Mouse (Mus musculus) neural tube, embryonic 13.5 days (tissue): ENCODE measurements around the gene Baiap2l2. TPM values are rescaled to one million over a fixed set of nuclear protein-coding genes. Genes with fewer than 3 reads are reported as not detected.

ENCODE experiments used
- ATAC-seq: fragments of 200-750 bp; cut with Nextera tagmentation; 2 replicates; pipeline ENCODE4 v1.8.0; 2017; ENCODE audit warnings: low read depth, mild to moderate bottlenecking, moderate TSS enrichment, moderate library complexity
- H3K27ac ChIP-seq: fragments of 300-500 bp; sonication (generic); replicated peaks from 2 replicates; pipeline ENCODE4 v1.5.1; 2015; ENCODE audit warnings: moderate library complexity, mild to moderate bottlenecking, inconsistent platforms
- H3K27me3 ChIP-seq: fragments of 300-500 bp; sonication (generic); 2 replicates; pipeline ENCODE4 v1.6.1; 2015; ENCODE audit warnings: mild to moderate bottlenecking, inconsistent platforms
- H3K36me3 ChIP-seq: fragments of 300-500 bp; sonication (generic); 2 replicates; pipeline ENCODE4 v1.6.1; 2015; ENCODE audit warnings: mild to moderate bottlenecking, inconsistent platforms
- H3K4me1 ChIP-seq: fragments of 300-500 bp; sonication (generic); replicated peaks from 2 replicates; pipeline ENCODE4 v1.6.1; 2015; ENCODE audit warnings: inconsistent platforms
- H3K4me2 ChIP-seq: fragments of 300-500 bp; sonication (generic); 2 replicates; pipeline ENCODE4 v1.6.1; 2015; ENCODE audit warnings: inconsistent platforms, mild to moderate bottlenecking, moderate library complexity
- H3K4me3 ChIP-seq: fragments of 300-500 bp; sonication (generic); 2 replicates; pipeline ENCODE4 v1.5.1; 2015; ENCODE audit warnings: mild to moderate bottlenecking, inconsistent platforms
- H3K9ac ChIP-seq: fragments of 300-500 bp; sonication (generic); 2 replicates; pipeline ENCODE4 v1.6.1; 2015; ENCODE audit warnings: moderate library complexity, mild to moderate bottlenecking, inconsistent platforms
- H3K9me3 ChIP-seq: fragments of 300-500 bp; sonication (generic); 2 replicates; pipeline ENCODE4 v1.6.1; 2016; ENCODE audit warnings: inconsistent platforms
- WGBS: fragments of 180-500 bp; shearing (Covaris S2); methylation state at CpG from one replicate; pipeline ENCODE4 v1.1.7; 2015; 5-methylcytosine and 5-hydroxymethylcytosine counted together
- polyA plus RNA-seq: library from polyadenylated mRNA; unstranded; fragments of >200 nt; fragmentation: Nextera tagmentation; extraction: Ambion mirVana; gene quantifications from 2 replicates; pipeline ENCODE4 v1.2.1, GENCODE M21; 2015

Gene Baiap2l2
- polyA plus RNA-seq, 1 experiment from 2014 or later, result 2.7 TPM

GRCm38 (mm10) chr15:79290340-79290739, 5.0 kb upstream of the Baiap2l2 start:
- Histone ChIP-seq H3K9me3 (no peaks in the 10 kb centered on the region), H3K27ac (no peak overlapping the region), H3K27me3 (no peaks in the 10 kb centered on the region), H3K4me3 (no peak overlapping the region), H3K4me2 (no peak overlapping the region), H3K4me1 (no peaks in the 10 kb centered on the region), H3K9ac (no peak overlapping the region), H3K36me3 (peaks cover 29% of the 10 kb centered on the region)
- ATAC-seq, result no peak
- WGBS, result 71% methylated on average over 3 of the region's 3 CpGs

GRCm38 (mm10) chr15:79289441-79289840, 4.1 kb upstream of the Baiap2l2 start:
- H3K4me1 ChIP-seq, result no peaks in the 10 kb centered on the region
- H3K9me3 ChIP-seq, result no peaks in the 10 kb centered on the region
- WGBS, result 85% methylated on average over 12 of the region's 12 CpGs
- no peak for ATAC-seq
- H3K27me3 ChIP-seq, result no peaks in the 10 kb centered on the region
- peaks cover 29% of the 10 kb centered on the region for H3K36me3 ChIP-seq
- no peak overlapping the region for H3K9ac ChIP-seq
- no peak overlapping the region for H3K4me3 ChIP-seq
- H3K4me2 ChIP-seq, result no peak overlapping the region
- H3K27ac ChIP-seq, result no peak overlapping the region

DNA sequence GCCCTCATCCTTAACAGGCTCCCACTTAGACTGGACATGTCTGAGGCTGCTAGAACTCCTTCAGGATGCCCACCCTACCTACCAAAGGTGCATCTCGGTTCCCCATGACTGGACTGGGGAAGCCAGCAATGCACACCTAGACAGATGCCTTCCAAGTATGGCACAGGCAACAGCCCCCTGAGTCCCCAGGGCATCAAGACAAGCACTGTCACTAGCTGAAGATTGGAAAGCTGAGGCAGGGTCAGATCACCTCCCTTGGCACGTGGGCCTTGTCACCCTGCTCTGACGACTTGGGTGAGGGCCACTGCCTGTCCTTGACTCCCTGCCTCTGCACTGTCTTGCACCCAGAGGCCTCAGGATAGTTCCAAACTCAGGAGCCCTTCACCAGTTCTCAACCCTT, 3.0 kb upstream of the Baiap2l2 start:
- Histone ChIP-seq H3K9ac (no peak overlapping the region), H3K27ac (no peak overlapping the region), H3K27me3 (no peaks in the 10 kb centered on the region), H3K36me3 (peaks cover 29% of the 10 kb centered on the region), H3K4me3 (no peak overlapping the region), H3K4me1 (no peaks in the 10 kb centered on the region), H3K4me2 (no peak overlapping the region), H3K9me3 (no peaks in the 10 kb centered on the region)
- ATAC-seq, result no peak
- WGBS, result 87% methylated on average over 3 of the region's 3 CpGs

GRCm38 (mm10) chr15:79287091-79287490, 1.8 kb upstream of the Baiap2l2 start:
- Histone ChIP-seq H3K4me1 (no peaks in the 10 kb centered on the region), H3K36me3 (peaks cover 29% of the 10 kb centered on the region), H3K27me3 (no peaks in the 10 kb centered on the region), H3K9ac (no peak overlapping the region), H3K4me2 (no peak overlapping the region), H3K9me3 (no peaks in the 10 kb centered on the region), H3K4me3 (no peak overlapping the region), H3K27ac (no peak overlapping the region)
- 89% methylated on average over 7 of the region's 7 CpGs for WGBS
- ATAC-seq, result no peak

DNA sequence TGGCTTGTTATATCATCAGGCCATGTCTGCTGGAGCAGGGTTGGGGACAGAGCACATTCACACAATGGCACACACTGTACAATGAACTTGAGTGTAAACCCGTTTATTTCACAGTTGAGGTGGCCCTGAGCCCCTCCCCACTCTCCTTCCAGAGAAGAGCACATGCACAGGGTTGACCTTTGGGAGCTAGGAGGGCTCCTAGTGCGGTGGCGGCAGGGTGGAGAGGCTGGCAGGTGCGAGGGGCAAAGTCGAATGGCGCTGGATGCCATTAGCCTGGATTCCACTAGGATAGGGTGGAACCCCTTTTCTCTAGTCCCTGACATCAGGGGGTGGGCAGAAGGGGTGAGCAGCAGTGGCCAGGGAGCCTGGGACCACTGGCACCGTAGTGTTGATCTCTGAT, 804 bp upstream of the Baiap2l2 start:
- Histone ChIP-seq H3K4me1 (no peaks in the 10 kb centered on the region), H3K36me3 (peaks cover 29% of the 10 kb centered on the region), H3K27me3 (no peaks in the 10 kb centered on the region), H3K4me2 (no peak overlapping the region), H3K27ac (no peak overlapping the region), H3K4me3 (no peak overlapping the region), H3K9ac (no peak overlapping the region), H3K9me3 (no peaks in the 10 kb centered on the region)
- ATAC-seq, result no peak
- 90% methylated on average over 7 of the region's 7 CpGs for WGBS

DNA sequence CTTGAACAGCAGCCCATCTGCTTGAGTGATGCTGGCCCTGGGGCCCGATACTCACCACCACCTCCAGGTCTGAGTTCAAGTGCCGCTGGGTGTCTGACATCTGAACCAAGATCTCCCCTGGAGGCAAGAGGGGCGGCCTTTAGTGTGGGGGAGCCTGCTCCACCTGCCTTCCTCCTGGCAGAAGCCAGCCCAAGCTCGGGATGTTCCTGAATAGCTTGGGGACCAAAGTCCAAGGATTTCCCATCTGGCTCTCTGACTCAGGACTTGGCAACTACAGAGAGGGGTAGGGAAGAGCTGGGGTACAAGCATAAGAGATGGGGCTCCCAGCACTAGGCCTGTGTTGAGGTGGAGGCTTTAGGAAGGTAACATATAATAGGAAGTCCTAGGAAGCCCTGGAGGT, 2.0 kb downstream of the Baiap2l2 start:
- Histone ChIP-seq H3K27me3 (no peaks in the 10 kb centered on the region), H3K4me3 (no peak overlapping the region), H3K4me1 (no peaks in the 10 kb centered on the region), H3K9me3 (no peaks in the 10 kb centered on the region), H3K27ac (no peak overlapping the region), H3K36me3 (peaks cover 20% of the 10 kb centered on the region), H3K9ac (no peak overlapping the region), H3K4me2 (no peak overlapping the region)
- no peak for ATAC-seq
- 86% methylated on average over 4 of the region's 4 CpGs for WGBS

GRCm38 (mm10) chr15:79282434-79282833, 2.9 kb downstream of the Baiap2l2 start:
- no peak for ATAC-seq
- H3K27ac ChIP-seq, result no peak overlapping the region
- H3K9me3 ChIP-seq, result no peaks in the 10 kb centered on the region
- 74% methylated on average over 5 of the region's 5 CpGs for WGBS
- H3K4me1 ChIP-seq, result no peaks in the 10 kb centered on the region
- peaks cover 16% of the 10 kb centered on the region; the same call in 1 of the 2 replicates for H3K36me3 ChIP-seq
- H3K27me3 ChIP-seq, result no peaks in the 10 kb centered on the region
- H3K9ac ChIP-seq, result no peak overlapping the region
- no peak overlapping the region for H3K4me2 ChIP-seq
- H3K4me3 ChIP-seq, result no peak overlapping the region

GRCm38 (mm10) chr15:79281389-79281788, 3.9 kb downstream of the Baiap2l2 start:
- no peak for ATAC-seq
- no peak overlapping the region for H3K4me2 ChIP-seq
- WGBS, result 90% methylated on average over 1 of the region's 1 CpGs

DNA sequence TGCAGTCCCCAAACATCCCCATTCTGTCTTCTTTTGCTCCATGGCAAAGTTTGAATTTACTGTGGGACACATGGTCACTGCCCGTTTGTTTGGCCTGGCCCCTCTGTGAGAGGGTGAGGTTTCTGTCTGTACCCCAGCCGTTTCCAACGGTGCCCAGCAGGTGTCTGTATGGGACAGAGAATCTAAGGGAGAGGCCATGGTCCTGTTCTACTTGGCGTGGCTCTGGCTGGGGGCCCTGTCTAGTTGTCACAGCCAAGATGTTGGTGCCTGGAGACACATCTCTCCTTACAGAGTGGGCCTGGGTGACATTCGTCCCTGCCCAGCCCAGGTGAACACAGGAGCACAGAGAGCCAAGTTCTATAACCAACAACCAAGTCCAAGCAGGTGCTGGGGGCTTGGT, 4.5 kb downstream of the Baiap2l2 start:
- H3K4me3 ChIP-seq, result no peak overlapping the region
- no peak overlapping the region for H3K9ac ChIP-seq
- H3K9me3 ChIP-seq, result no peaks in the 10 kb centered on the region
- 58% methylated on average over 5 of the region's 5 CpGs for WGBS
- H3K4me1 ChIP-seq, result no peaks in the 10 kb centered on the region
- no peaks in the 10 kb centered on the region for H3K27me3 ChIP-seq
- H3K4me2 ChIP-seq, result no peak overlapping the region
- ATAC-seq, result no peak
- H3K27ac ChIP-seq, result no peak overlapping the region
- H3K36me3 ChIP-seq, result peaks cover 2% of the 10 kb centered on the region; the same call in 1 of the 2 replicates

More at GRCm38 (mm10) chr15:79281389-79281788, 3.9 kb downstream of the Baiap2l2 start:
- Histone ChIP-seq H3K27ac (no peak overlapping the region), H3K9ac (no peak overlapping the region), H3K36me3 (peaks cover 7% of the 10 kb centered on the region; the same call in 1 of the 2 replicates), H3K4me3 (no peak overlapping the region), H3K9me3 (no peaks in the 10 kb centered on the region), H3K27me3 (no peaks in the 10 kb centered on the region), H3K4me1 (no peaks in the 10 kb centered on the region)

DNA sequence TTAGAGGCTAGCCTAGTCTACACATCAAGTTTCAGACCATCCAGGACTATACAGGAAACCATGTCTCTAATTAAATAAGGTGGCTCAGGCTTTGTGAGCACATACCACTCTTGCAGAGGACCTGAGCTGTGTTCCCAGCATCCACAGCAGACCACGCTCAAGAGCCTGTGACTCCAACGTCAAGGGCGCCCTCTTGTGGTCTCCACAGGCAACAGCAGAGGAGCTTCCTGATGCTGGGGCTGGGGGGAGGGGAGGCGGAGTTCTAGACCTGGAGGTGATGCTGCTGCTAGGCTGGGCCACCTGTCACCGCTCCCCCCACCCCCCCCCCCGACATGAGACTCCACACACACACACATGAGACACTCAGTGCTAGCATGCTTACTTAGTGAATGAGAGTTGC, 5.1 kb downstream of the Baiap2l2 start:
- no peak overlapping the region for H3K4me2 ChIP-seq
- ATAC-seq, result no peak
- WGBS, result 29% methylated on average over 6 of the region's 6 CpGs

GRCm38 (mm10) chr15:79277728-79278127, 7.6 kb downstream of the Baiap2l2 start:
- Histone ChIP-seq H3K4me3 (no peak overlapping the region), H3K9me3 (no peaks in the 10 kb centered on the region), H3K4me2 (no peak overlapping the region), H3K4me1 (peaks cover 6% of the 10 kb centered on the region), H3K36me3 (no peaks in the 10 kb centered on the region), H3K27ac (no peak overlapping the region), H3K9ac (no peak overlapping the region), H3K27me3 (no peaks in the 10 kb centered on the region)
- ATAC-seq, result no peak
- WGBS, result 63% methylated on average over 10 of the region's 10 CpGs

More for the DNA sequence above, 5.1 kb downstream of the Baiap2l2 start:
- Histone ChIP-seq H3K4me1 (no peaks in the 10 kb centered on the region), H3K4me3 (no peak overlapping the region), H3K27me3 (no peaks in the 10 kb centered on the region), H3K27ac (no peak overlapping the region), H3K9ac (no peak overlapping the region), H3K36me3 (no peaks in the 10 kb centered on the region), H3K9me3 (no peaks in the 10 kb centered on the region)

DNA sequence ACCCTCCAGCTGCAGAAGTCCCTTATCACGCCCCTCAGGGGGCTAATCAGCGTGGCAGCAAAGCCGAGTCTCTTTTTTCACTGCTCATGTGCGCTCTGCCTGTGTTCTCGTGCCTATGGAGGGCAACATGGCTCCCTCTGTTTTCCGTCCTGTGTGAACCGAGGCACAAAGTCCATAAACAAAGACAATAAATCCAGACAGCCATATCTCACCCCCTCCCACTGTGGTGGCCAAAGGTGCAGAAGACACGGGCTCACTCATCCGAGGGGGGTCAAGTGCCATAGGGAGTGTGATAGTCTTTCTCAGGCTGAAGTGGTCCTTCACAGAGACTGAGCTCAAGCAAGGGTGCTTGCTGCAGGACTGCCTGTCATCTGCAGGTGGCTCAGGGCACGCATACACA, 12.3 kb downstream of the Baiap2l2 start:
- no peak overlapping the region for H3K9ac ChIP-seq
- H3K27ac ChIP-seq, result no peak overlapping the region
- no peak overlapping the region for H3K4me2 ChIP-seq
- no peak for ATAC-seq
- peaks cover 5% of the 10 kb centered on the region; the same call in 1 of the 2 replicates for H3K27me3 ChIP-seq
- H3K36me3 ChIP-seq, result no peaks in the 10 kb centered on the region
- no peak overlapping the region for H3K4me3 ChIP-seq
- WGBS, result 40% methylated on average over 10 of the region's 10 CpGs
- H3K4me1 ChIP-seq, result peaks cover 21% of the 10 kb centered on the region
- no peaks in the 10 kb centered on the region for H3K9me3 ChIP-seq

DNA sequence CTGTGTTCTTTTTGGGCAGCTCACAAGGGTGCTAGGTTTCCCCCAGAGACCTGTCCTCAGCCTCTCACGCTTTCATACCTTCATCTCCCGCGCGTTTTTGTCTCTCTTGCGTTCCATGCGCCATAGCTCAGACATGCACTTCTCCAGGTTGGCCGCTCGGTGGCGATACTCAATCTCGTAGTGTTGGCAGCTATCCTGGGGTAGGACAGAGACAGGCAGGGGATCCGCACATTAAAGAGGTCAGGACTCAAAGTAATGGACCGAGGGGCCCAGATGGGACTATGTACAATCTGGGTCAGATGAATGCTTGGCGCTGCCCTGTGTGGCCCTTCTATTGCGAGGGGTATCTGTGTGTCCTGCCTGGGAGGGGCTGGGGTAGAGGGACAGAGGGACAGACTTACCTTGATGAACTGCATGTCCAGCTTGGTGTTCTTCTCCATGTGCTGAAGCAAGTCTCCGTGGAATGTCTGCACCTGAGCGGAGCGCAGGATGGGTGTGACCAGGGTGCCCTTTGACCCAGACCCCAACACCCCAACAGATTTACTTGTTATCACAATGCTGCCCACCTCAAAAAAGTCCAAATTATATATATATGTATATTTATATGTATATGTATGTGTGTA, 14.1 kb downstream of the Baiap2l2 start:
- peaks cover 5% of the 10 kb centered on the region; the same call in 1 of the 2 replicates for H3K27me3 ChIP-seq
- no peaks in the 10 kb centered on the region for H3K9me3 ChIP-seq
- H3K4me3 ChIP-seq, result peak overlapping the region; percentile 36
- peak overlapping the region; percentile 73 for H3K4me2 ChIP-seq
- 16% methylated on average over 17 of the region's 17 CpGs for WGBS
- H3K36me3 ChIP-seq, result no peaks in the 10 kb centered on the region
- peak; percentile 60 for ATAC-seq
- H3K9ac ChIP-seq, result peak overlapping the region; percentile 35
- H3K27ac ChIP-seq, result no peak overlapping the region
- H3K4me1 ChIP-seq, result peaks cover 21% of the 10 kb centered on the region
